Mouse (Mus musculus): ENCODE data around the gene Wfdc16. TPM values are rescaled to one million over a fixed set of nuclear protein-coding genes. Genes with fewer than 3 reads are reported as not detected.

The Wfdc16 gene
- polyA plus RNA-seq, 1 experiment from 2014 or later: not detected

GRCm38 (mm10) chr2:164673987-164674386 lies 35.4 kb upstream of the Wfdc16 start, which contains the start of gene Wfdc11:
TSS of gene Wfdc11 (minus strand) at chr2:164674087.
- TF ChIP-seq CTCF (IDR thresholded peaks at IDR 0.05; ENCODE audit: low read depth): no peak
- H3K9ac ChIP-seq (replicated peaks): no peak within 1 kb of the TSS
- no peak within 1 kb of the TSS for H3K4me3 ChIP-seq (ENCODE audit: low read depth, low read length)
- no peak for ATAC-seq
- WGBS (ENCODE audit: insufficient replicate concordance): 65% methylated on average over 7 of the region's 7 CpGs
- no peaks in the 10 kb centered on the region for H3K9me3 ChIP-seq (ENCODE audit: low read length)
- no peaks in the 10 kb centered on the region for H3K27me3 ChIP-seq (ENCODE audit: insufficient read depth, low read length)
- H3K27ac ChIP-seq (ENCODE audit: low read depth): no peak within 1 kb of the TSS
- H3K4me2 ChIP-seq (ENCODE audit: low read depth, low read length): no peak within 1 kb of the TSS
- H3K4me1 ChIP-seq (ENCODE audit: insufficient read depth): peaks cover 2% of the 10 kb centered on the region; the same call in 1 of the 2 replicates
- no peak for DNase-seq
- no peaks in the 10 kb centered on the region for H3K36me3 ChIP-seq (replicated peaks; ENCODE audit: insufficient read depth, low read length)

- ATAC-seq: no peak
- Histone ChIP-seq H3K9me3 (ENCODE audit: low read length) (no peaks in the 10 kb centered on the region), H3K4me2 (ENCODE audit: low read depth, low read length) (no peak overlapping the region), H3K27me3 (ENCODE audit: insufficient read depth, low read length) (no peaks in the 10 kb centered on the region), H3K36me3 (replicated peaks; ENCODE audit: insufficient read depth, low read length) (no peaks in the 10 kb centered on the region), H3K4me1 (ENCODE audit: insufficient read depth) (no peaks in the 10 kb centered on the region), H3K4me3 (ENCODE audit: low read depth, low read length) (no peak overlapping the region), H3K27ac (ENCODE audit: low read depth) (no peak overlapping the region), H3K9ac (replicated peaks) (no peak overlapping the region)
- TF ChIP-seq EP300 (IDR thresholded peaks at IDR 0.05; ENCODE audit: low read depth) (no peak), CTCF (IDR thresholded peaks at IDR 0.05; ENCODE audit: low read depth) (no peak)
- no peak for DNase-seq
- 15% methylated on average over 1 of the region's 1 CpGs for WGBS (ENCODE audit: insufficient replicate concordance)
These were observed 32.3 kb upstream of the Wfdc16 start for GRCm38 (mm10) chr2:164670938-164671337.

- WGBS (ENCODE audit: insufficient replicate concordance): 69% methylated on average over 5 of the region's 5 CpGs
- ATAC-seq: no peak
- no peak overlapping the region for H3K4me3 ChIP-seq (ENCODE audit: low read depth, low read length)
- no peak overlapping the region for H3K9ac ChIP-seq (replicated peaks)
- no peak overlapping the region for H3K4me2 ChIP-seq (ENCODE audit: low read depth, low read length)
- no peak for TF ChIP-seq EP300 (IDR thresholded peaks at IDR 0.05; ENCODE audit: low read depth)
- TF ChIP-seq CTCF (IDR thresholded peaks at IDR 0.05; ENCODE audit: low read depth): no peak
- no peaks in the 10 kb centered on the region for H3K27me3 ChIP-seq (ENCODE audit: insufficient read depth, low read length)
- H3K9me3 ChIP-seq (ENCODE audit: low read length): no peaks in the 10 kb centered on the region
- H3K36me3 ChIP-seq (replicated peaks; ENCODE audit: insufficient read depth, low read length): no peaks in the 10 kb centered on the region
- no peak for DNase-seq
- H3K4me1 ChIP-seq (ENCODE audit: insufficient read depth): no peaks in the 10 kb centered on the region
- H3K27ac ChIP-seq (ENCODE audit: low read depth): no peak overlapping the region
These were observed 31.7 kb upstream of the Wfdc16 start for GRCm38 (mm10) chr2:164670261-164670660.

- no peak for ATAC-seq
- no peak for DNase-seq
- no peak overlapping the region for H3K9ac ChIP-seq (replicated peaks)
- H3K27ac ChIP-seq (ENCODE audit: low read depth): no peak overlapping the region
- 73% methylated on average over 7 of the region's 7 CpGs for WGBS (ENCODE audit: insufficient replicate concordance)
- no peaks in the 10 kb centered on the region for H3K27me3 ChIP-seq (ENCODE audit: insufficient read depth, low read length)
- no peak overlapping the region for H3K4me3 ChIP-seq (ENCODE audit: low read depth, low read length)
- H3K4me2 ChIP-seq (ENCODE audit: low read depth, low read length): no peak overlapping the region
- H3K4me1 ChIP-seq (ENCODE audit: insufficient read depth): no peaks in the 10 kb centered on the region
- no peaks in the 10 kb centered on the region for H3K36me3 ChIP-seq (replicated peaks; ENCODE audit: insufficient read depth, low read length)
- no peaks in the 10 kb centered on the region for H3K9me3 ChIP-seq (ENCODE audit: low read length)
- TF ChIP-seq CTCF (IDR thresholded peaks at IDR 0.05; ENCODE audit: low read depth) (no peak), EP300 (IDR thresholded peaks at IDR 0.05; ENCODE audit: low read depth) (no peak)
These were observed 26.3 kb upstream of the Wfdc16 start for GRCm38 (mm10) chr2:164664851-164665250.

GRCm38 (mm10) chr2:164656483-164656882 lies 17.9 kb upstream of the Wfdc16 start, which contains the start of gene Wfdc9:
TSS of gene Wfdc9 (minus strand) at chr2:164656583.
- Histone ChIP-seq H3K27ac (ENCODE audit: low read depth) (no peak within 1 kb of the TSS), H3K27me3 (ENCODE audit: insufficient read depth, low read length) (0 out of 2 replicates have a peak, but pooled peaks cover 2% of the 10 kb centered on the region), H3K4me2 (ENCODE audit: low read depth, low read length) (no peak within 1 kb of the TSS), H3K4me1 (ENCODE audit: insufficient read depth) (no peaks in the 10 kb centered on the region), H3K9me3 (ENCODE audit: low read length) (no peaks in the 10 kb centered on the region), H3K4me3 (ENCODE audit: low read depth, low read length) (no peak within 1 kb of the TSS), H3K9ac (replicated peaks) (no peak within 1 kb of the TSS), H3K36me3 (replicated peaks; ENCODE audit: insufficient read depth, low read length) (no peaks in the 10 kb centered on the region)
- WGBS (ENCODE audit: insufficient replicate concordance): 71% methylated on average over 9 of the region's 9 CpGs
- no peak for DNase-seq
- ATAC-seq: no peak
- no peak for TF ChIP-seq EP300 (IDR thresholded peaks at IDR 0.05; ENCODE audit: low read depth)
- TF ChIP-seq CTCF (IDR thresholded peaks at IDR 0.05; ENCODE audit: low read depth): no peak

GRCm38 (mm10) chr2:164655858-164656257 lies 17.3 kb upstream of the Wfdc16 start, which contains the start of gene Wfdc10:
TSS of gene Wfdc10 (plus strand) at chr2:164656046.
- H3K9ac ChIP-seq (replicated peaks): no peak within 1 kb of the TSS
- H3K4me3 ChIP-seq (ENCODE audit: low read depth, low read length): no peak within 1 kb of the TSS
- no peaks in the 10 kb centered on the region for H3K4me1 ChIP-seq (ENCODE audit: insufficient read depth)
- no peak within 1 kb of the TSS for H3K4me2 ChIP-seq (ENCODE audit: low read depth, low read length)
- H3K36me3 ChIP-seq (replicated peaks; ENCODE audit: insufficient read depth, low read length): no peaks in the 10 kb centered on the region
- WGBS (ENCODE audit: insufficient replicate concordance): 16% methylated on average over 11 of the region's 11 CpGs
- no peaks in the 10 kb centered on the region for H3K9me3 ChIP-seq (ENCODE audit: low read length)
- 0 out of 2 replicates have a peak, but pooled peaks cover 2% of the 10 kb centered on the region for H3K27me3 ChIP-seq (ENCODE audit: insufficient read depth, low read length)
- peak; percentile 60 for DNase-seq
- TF ChIP-seq CTCF (IDR thresholded peaks at IDR 0.05; ENCODE audit: low read depth) (peak; percentile 84), EP300 (IDR thresholded peaks at IDR 0.05; ENCODE audit: low read depth) (no peak)
- no peak within 1 kb of the TSS for H3K27ac ChIP-seq (ENCODE audit: low read depth)
- no peak for ATAC-seq

Data from liver, postnatal 0 days (tissue).